Mouse (Mus musculus) small intestine, adult 2 months (tissue): Measurements from ENCODE around the gene Znfx1.

Experiments used
- CTCF ChIP-seq: fragments of 200-500 bp; IDR thresholded peaks from 2 replicates; pipeline ENCODE4 v1.5.1; 2012; ENCODE audit warnings: low read depth, mild to moderate bottlenecking, control low read depth, inconsistent platforms, low read length, moderate library complexity, mixed read lengths; ENCODE audit not compliant: insufficient replicate concordance, insufficient read length; ENCODE audit errors: extremely low read depth
- POLR2A ChIP-seq: fragments of 200-500 bp; IDR thresholded peaks from 2 replicates; pipeline ENCODE4 v1.6.1; 2012; ENCODE audit warnings: low read depth, mild to moderate bottlenecking, control low read depth, inconsistent platforms, low read length, moderate library complexity

- no peak for TF ChIP-seq CTCF
- no peak for TF ChIP-seq POLR2A
Measured at GRCm38 (mm10) chr2:167094688-167095087, 31.9 kb upstream of the Znfx1 start.
